Mouse (Mus musculus) T-cell, adult 66 days (primary cell): ENCODE data around the gene Arpp21. TPM values are rescaled to one million over a fixed set of nuclear protein-coding genes. Genes with fewer than 3 reads are reported as not detected.

ENCODE experiments used
- total RNA-seq, 2 experiments: library from RNA; stranded (reverse); gene quantifications; 3 replicates in 1 of 2; 4 replicates in 1 of 2; pipeline ENCODE4 v1.2.4; 2023

The Arpp21 gene
- 1 to 10 TPM in 1 of 2 experiments, under 1 TPM in 1; 0.74 to 1.7 TPM for total RNA-seq

GRCm38 (mm10) chr9:112235696-112236397, at the start of gene Arpp21:
Arpp21 (minus strand) TSS chr9:112235938.

